Mouse (Mus musculus): ENCODE results near the gene Acsl1.

Gene Acsl1

GRCm38 (mm10) chr8:46475404-46475803 lies 4.6 kb downstream of the Acsl1 start:
- DNase-seq (ENCODE audit: extremely low spot score, low read depth, low spot score), result no peak

GRCm38 (mm10) chr8:46475942-46476341 lies 5.1 kb downstream of the Acsl1 start:
- DNase-seq (ENCODE audit: extremely low spot score, low read depth, low spot score), result no peak

GRCm38 (mm10) chr8:46477747-46478458 lies 7.1 kb downstream of the Acsl1 start:
- DNase-seq (ENCODE audit: extremely low spot score, low read depth, low spot score), result no peak

DNA sequence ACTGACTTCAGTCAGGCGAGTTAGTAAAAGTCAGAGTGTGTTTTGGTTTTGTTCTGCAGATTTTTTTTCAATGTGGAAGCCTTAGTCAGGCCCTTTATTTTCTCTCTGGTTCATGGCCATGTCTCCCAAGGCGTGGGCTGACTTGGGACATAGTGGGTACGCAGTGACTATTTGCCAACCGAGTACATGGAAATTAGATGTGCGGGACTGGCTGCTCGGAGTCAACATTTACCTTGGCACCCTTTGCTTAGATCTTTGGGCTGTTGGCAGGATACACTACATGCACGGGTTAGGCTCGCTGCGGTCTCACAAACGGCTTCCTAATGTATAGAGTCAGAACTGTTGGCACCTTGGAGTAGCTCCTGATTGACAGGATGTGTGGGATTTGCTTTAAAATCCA lies 7.9 kb downstream of the Acsl1 start:
- DNase-seq (ENCODE audit: extremely low spot score, low read depth, low spot score), result no peak

GRCm38 (mm10) chr8:46479794-46480532 lies 9.1 kb downstream of the Acsl1 start:
- DNase-seq (ENCODE audit: extremely low spot score, low read depth, low spot score), result no peak

GRCm38 (mm10) chr8:46480533-46480900 lies 9.7 kb downstream of the Acsl1 start:
- no peak for DNase-seq (ENCODE audit: extremely low spot score, low read depth, low spot score)

DNA sequence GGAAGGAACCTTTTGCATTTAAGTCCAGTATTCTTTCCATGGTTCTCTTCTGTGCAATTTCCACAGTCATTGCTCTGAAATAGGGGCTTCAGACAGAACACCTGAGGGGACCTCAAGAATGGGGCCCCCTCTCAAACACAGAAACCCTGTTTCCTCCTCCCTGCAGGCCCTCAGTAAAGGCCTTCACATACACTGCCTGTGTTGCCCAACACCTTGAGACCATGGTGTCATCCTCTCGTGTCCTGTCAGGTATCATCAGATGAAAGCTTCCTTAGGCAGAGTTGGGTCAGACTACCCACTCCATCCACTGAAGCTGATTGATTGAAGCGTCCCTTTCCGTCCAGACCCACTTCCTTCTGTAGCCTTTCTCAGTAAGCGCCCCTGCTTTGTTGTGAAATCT lies 11.9 kb downstream of the Acsl1 start:
- DNase-seq (ENCODE audit: extremely low spot score, low read depth, low spot score), result no peak

DNA sequence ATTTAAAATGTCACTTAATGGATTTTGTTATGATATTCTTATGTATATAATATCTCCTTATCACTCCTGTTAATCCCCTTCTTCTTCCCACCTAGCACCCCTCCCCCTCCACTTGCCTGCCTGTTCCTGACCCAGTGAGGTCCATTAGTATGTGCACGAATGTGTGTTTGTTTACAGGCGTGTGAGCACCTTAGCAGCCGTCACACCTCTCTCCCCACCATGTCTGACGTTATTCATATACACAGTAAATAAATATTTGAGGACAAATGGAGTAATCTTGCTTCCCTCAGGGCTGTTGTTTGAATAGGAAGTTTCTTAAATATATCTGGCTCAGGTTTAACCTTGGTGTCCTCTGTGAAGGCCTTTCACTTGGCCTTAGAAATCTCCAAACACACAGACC lies 12.4 kb downstream of the Acsl1 start:
- DNase-seq (ENCODE audit: extremely low spot score, low read depth, low spot score), result no peak

DNA sequence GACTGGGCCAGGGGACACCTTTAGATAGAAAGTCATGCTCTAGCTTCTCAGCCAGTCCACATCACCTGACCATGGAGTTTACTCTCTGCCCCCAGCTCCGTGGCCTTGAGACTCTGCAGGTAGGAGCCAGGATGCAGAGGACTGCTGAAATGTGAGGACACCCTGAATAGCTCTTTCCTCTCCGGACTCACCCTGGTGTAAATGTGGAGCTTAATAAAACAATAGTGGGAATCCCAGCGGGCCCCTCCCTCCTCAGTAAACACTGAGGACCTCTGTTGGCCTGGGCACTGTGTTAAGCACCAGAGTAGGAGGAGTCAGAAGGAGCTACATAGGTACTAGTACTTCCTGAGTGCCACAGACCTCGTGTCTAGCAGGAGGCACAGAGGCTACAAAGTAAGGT lies 13.2 kb downstream of the Acsl1 start:
- DNase-seq (ENCODE audit: extremely low spot score, low read depth, low spot score), result no peak

- no peak for DNase-seq (ENCODE audit: extremely low spot score, low read depth, low spot score)
Measured at GRCm38 (mm10) chr8:46484931-46485463, 14.2 kb downstream of the Acsl1 start.

DNA sequence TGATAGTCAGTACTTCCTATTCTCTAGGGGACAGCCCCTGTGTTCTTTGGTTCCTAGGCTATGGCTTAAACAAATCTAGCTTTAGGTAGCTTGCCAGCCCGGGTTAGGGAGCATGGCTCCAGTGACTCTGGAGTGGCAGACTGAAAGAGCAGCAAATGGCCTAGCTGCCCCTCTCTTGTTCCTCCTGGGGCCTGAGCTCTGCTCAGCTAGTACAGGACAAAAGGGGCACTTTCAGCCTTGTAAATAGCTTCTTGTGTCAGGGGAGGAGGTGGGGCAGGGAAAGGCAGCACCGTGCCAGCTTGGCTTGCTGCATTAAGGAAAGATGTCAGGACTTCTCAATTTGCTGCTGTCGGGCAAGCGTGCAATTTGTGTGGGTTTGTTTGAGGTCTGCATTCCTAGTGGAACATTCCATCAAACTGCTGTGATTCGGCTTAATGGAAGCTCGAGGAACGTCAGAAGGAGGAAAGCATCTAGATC lies 17.3 kb downstream of the Acsl1 start:
- DNase-seq (ENCODE audit: extremely low spot score, low read depth, low spot score), result no peak

DNA sequence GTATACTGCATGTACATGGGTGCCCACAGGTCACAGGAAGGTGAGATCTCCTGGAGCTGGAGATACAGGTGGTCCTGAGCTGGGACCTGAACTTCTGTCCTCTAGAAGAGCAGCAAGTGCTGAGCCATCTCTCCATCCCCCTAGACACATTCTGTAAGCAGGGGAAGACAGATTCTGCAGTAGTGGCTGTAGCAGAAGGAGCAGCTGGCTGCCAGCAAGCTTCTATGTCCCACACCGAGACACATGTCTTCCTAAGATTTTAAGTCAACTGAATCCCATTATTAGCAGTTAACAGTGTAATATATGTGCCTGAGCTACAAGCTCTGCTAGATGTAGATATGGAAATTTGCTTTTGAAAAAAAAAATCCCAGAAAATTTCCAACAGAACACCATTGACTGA lies 18.4 kb downstream of the Acsl1 start:
- DNase-seq (ENCODE audit: extremely low spot score, low read depth, low spot score), result no peak

DNA sequence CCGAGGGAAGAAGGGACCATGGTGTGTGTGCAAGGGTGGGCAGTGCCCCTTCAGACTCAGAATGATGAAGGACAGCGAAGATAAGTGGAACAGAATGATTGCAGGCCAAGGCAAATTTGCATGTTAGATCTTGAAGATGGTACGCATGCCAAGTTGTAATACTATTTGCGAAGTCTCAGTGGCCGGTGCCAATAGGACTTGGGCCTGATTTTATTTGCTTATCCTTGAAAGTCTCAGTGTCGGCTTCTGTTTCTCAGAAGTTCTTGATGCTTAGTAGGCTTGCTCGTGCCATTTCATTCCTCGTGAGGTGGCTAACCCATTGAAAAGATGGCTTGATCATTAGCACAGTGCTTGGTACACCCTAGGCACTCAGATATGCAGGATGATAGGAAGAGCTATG lies 19.4 kb downstream of the Acsl1 start:
- no peak for DNase-seq (ENCODE audit: extremely low spot score, low read depth, low spot score)

DNA sequence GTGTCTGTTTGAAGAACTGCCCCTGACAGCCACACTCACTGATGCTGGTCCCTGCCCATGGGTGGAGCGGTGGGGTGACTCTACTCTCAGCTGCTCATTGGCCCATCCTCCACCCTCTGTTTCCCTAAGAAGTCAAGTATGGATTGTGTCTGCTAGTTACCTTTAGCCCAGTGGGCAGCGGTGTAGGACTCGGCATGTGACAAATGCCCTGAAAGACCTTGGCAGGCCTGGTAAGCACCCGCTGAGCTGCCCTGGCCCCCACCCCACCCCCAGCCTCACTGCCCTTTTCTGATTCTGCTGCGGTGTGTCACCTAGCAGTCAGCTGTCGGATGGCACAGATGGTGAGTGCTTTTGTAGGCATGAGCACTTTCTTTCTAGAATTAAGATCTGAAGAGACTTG lies 20.0 kb downstream of the Acsl1 start:
- no peak for DNase-seq (ENCODE audit: extremely low spot score, low read depth, low spot score)

GRCm38 (mm10) chr8:46493495-46494170 lies 22.8 kb downstream of the Acsl1 start:
- DNase-seq (ENCODE audit: extremely low spot score, low read depth, low spot score), result no peak

- no peak for DNase-seq (ENCODE audit: extremely low spot score, low read depth, low spot score)
Measured at GRCm38 (mm10) chr8:46496852-46497251, 26.0 kb downstream of the Acsl1 start.

- no peak for DNase-seq (ENCODE audit: extremely low spot score, low read depth, low spot score)
Measured at GRCm38 (mm10) chr8:46497314-46498011, 26.6 kb downstream of the Acsl1 start.

GRCm38 (mm10) chr8:46499376-46500061 lies 28.7 kb downstream of the Acsl1 start:
- DNase-seq (ENCODE audit: extremely low spot score, low read depth, low spot score), result no peak

DNA sequence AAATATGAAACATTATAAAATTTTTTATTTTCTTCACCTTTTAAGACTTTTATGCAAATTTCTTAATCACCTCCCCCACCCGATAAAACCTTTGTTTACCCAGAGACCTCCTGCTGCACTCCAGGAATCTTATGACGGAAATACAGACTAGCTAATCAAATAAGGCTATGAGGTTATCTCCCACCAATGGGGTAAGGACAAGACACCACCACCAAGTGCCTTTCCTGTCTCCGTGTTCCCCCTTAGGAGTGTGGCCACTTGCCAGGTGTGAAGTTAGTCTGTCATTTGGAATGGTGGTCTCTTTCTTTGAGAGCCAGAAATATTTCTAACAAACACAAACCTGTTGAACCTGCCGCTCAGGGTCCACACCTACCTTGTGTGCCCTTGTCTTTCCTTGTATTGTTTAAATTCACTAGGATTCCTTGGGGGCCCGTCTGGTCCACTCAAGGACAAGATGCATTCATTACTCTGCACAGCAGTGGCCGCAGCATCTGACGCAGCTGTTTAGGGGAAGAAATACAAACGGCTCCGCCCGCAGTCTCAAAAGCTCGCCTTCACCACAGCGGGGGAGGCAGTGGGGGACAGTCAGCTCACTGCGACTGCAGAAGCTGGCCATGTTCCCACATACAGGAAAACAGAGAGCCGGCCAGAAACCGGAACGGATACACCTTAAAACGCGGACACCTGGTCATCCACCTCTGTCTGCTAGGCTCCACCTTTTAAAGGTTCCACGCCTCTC lies 31.7 kb downstream of the Acsl1 start:
- no peak for DNase-seq (ENCODE audit: extremely low spot score, low read depth, low spot score)

Measured in hindlimb bud, embryonic 11.5 days (tissue).